Mouse (Mus musculus) cerebellum, adult 11 months (tissue): ENCODE data around the gene Ssbp2.

Source experiments
- DNase-seq: peaks from one replicate; pipeline ENCODE4 v3.0.0; 2022

The Ssbp2 gene

DNA sequence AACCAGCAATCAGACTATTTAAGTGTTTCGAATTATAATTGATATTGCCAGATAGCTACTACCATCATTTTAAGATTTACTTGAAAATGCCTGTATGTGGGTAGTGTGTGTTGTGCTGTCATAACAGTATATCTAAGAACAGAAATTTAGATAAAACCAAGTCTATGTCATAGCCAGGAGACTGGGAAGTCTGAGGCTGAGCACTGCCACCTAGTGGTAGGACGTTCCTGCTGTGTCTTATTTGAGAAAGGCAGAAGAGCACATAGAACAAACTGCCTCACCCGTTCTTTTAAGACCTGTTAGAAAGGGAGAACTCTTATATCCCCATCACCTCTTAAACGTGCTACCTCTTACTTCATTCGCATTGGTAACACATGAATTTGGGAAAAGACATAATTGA, 176.7 kb downstream of the Ssbp2 start:
- peak; percentile 71 for DNase-seq

DNA sequence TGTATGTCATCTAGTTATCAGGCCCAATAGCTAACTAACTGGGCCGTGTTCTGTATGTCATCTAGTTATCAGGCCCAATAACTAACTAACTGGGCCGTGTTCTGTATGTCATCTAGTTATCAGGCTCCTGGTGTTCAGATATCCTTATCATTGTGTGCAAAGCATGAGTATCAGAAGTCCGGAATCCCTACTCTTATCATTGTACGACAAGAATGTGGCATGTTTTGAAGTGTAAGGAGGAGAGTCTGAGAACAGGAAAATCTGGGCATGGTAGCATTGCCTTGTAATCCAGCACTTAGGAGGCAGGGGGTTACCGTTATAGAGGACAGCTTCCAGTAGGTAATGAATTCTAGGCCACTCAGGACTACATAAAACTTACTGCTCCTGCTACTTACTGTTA, 178.8 kb downstream of the Ssbp2 start:
- DNase-seq, result no peak

DNA sequence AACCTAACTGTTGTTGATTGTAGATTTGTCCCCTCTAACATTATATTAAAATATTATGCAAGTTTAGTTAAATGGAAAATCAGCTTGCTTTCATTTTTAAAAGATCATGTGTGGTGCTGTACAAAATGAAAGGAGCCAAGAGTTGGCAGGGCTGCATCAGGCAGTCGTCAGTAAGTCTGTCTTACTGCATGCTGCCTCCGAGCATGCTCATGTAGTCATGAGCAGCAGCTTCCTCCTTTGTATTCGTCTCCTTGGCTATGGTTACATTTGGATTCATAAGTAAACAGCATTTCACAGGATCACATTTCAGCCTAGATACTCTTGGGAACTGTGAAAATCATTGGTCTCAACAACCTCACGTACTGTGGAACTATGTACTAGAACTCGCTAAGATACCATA, 180.1 kb downstream of the Ssbp2 start:
- no peak for DNase-seq

DNA sequence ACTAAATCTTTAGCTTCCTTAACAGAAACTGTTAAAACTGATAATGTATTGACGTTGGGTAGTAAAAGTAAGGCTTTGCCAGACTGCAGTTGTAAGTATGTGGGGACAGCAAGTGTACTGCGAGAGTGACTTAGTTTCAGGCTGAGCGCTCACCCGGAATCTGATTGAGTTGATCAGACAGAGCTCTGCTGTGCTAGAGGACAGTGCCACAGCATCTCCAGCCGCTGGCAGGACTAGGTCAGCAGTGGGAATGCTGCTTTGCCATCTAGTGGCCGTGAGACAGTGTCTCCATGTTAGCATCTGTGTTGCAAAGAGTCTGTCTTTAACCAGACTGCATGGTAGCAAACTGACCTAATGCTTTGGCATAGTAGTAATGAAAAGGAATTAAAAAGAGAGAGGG, 188.2 kb downstream of the Ssbp2 start:
- DNase-seq, result peak; percentile 27

DNA sequence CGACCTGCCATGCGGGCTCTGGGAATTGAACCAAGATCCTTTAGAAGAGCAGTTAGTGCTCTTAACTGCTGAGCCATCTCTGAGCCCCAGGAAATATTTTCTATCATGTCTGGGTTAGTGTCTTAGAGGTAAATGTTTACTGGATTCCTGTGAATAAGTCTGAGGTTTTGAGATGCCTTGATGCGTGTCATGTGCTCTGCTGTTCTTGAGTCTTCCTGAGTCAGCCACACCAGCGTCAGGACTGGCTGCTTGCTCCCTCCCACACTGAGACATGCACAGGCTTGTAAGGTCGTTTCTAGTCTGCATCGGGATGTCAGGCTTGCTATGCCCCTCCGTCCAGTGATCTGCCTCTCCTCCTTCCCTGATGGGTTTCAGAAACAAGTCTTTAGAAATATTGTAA, 189.8 kb downstream of the Ssbp2 start:
- no peak for DNase-seq

DNA sequence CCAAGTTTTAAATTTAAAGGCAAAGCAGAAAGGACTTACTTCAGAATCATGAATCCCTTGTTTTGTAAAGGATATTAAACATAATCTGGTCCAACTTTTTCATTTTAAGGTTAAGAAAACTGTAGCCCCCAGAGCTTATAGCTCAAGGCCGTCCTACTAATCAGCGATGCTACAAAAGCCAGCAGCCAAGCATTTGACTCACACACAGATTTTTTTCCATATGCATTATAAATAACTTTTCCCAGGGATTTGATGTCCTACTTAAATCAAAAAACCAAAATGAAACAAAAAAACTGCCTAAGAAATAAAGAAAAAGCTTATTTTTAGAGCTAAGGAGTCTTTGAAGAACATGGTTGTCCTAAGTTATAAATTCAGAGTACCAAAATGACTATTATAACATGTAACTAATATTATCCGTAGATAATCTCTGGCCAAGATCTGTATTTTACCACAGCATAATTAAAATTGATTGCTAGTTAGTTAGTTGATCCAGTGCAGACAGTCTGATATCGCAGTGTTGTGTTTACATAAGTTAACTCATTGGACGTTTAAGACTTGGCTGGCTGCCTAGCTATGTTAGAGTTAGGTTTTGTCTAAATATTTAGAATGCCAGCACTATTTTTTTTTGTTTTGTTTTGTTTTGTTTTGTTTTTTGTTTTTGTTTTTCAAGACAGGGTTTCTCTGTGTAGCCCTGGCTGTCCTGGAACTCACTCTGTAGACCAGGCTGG, 201.1 kb downstream of the Ssbp2 start:
- no peak for DNase-seq

DNA sequence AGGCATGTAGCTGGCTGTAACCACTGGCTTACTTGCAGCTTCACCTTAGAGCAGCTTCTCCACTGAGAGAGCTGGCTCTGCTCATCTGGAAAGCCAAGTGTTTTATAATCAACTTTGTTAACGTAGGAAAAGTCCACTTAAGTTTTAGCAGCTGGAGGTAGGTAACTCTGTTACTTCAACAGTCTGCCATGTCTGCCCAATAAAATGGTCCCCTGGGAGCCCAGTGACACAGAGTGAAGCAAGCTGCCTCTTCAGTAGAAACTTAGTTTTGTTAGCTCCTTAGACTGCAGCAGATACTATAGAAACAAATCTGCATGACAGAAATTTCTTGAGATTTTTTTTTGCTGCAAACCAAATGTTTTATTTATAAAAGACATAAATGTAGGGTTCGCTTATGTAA, 202.7 kb downstream of the Ssbp2 start:
- DNase-seq, result no peak

DNA sequence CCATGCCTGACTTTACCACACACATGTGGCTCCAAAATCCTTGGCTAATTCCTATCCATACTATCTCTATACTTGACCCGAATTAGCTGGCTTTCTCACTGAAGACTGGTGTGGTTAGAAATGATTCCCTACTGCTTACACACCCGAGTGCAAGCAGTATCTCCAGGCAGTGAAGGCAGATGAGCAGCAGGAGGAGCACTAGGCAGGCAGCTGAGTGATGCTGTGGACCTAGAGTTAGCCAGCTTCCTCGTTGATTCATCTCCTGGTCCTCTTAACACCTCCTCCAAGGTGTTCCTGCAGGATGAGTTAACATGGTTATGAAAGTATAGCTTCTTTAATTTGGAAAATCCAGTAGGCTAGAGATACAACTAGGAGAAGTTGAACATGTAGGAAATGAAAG, 213.2 kb downstream of the Ssbp2 start:
- no peak for DNase-seq

DNA sequence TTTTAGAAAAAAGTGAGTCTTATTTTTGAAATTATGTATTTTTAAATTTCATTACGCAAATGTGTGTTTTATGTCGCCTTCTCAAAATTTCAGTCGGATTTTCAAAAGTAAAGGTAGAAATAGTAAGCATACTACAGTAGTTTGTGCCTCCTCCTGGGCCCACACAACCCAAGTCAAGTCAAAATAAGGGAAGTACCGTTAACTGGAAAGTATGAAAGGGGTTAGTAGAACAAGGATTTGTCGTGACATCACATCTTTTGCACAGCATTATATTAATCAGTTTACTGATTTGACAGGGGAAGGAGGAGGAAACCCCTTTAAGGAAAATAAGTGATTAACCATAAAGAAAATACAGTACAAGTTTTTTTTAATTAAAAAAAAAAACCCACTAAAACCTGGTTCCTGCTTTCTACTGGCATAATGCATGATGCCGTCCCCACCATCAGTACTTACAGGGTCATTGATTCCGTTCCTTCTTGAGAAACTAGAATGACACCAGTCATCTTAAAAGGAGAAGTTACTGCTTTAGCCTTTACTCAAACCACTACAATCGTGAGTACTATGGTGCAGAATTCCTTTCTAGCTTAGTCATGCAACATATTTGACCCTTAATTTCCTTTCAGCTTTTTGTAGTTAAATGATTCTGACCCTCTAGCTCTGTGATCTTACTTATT, 220.8 kb downstream of the Ssbp2 start:
- DNase-seq, result no peak

DNA sequence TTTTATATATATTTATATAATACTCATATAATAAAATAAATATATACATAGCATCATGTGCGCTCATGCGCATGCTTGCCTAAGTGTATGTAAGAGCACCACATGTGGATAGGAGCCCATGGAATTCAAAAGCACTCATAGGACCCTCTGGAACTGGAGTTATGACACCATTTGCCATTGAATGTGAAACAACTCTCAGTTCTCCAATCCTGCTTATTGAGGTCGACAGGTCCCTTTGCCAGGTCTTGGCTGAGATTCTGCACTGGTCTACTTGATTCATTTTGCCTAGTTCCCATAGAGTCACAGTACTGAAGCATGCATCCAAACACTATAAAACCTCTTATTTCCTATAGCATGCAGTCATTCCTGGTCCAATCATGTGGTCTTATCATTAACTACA, 221.4 kb downstream of the Ssbp2 start:
- DNase-seq, result no peak

DNA sequence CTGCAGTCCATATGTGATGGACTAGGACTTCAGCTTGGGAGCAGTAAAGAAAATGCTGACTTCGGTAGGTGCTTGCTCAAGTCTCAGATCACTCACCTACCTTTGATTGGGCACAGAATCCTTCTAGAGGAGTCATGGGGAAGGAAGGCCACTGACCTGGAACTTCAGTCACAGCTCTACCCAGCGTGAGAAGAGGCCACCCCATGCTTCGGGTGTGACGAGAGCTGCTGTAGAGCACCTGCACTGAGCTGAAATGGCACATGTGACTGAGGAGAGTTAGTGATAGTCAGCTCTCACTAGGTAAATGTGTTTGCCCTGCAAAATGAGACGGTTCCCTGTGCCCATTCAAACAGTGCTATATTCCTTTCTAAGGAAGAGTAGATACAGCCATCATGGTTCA, 230.0 kb downstream of the Ssbp2 start:
- no peak for DNase-seq

DNA sequence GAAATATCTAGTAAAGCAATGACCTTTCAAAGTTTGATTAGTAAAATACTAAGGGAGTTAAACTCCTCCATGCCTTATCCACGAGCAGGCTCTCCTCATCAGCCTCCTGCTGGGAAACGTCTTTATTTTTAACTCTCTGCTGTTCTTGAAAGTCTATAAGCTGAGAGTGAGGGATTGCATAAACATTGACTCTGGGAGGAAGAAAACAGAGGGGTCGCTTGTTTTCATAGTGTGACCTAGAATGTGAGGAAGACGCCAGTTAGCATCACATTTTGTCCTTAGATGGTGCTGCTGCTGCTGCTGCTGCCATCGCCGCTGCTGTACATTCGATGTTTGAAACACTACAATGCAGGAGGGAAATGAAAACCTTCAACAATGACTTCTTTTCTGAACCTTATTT, 233.5 kb downstream of the Ssbp2 start:
- no peak for DNase-seq

DNA sequence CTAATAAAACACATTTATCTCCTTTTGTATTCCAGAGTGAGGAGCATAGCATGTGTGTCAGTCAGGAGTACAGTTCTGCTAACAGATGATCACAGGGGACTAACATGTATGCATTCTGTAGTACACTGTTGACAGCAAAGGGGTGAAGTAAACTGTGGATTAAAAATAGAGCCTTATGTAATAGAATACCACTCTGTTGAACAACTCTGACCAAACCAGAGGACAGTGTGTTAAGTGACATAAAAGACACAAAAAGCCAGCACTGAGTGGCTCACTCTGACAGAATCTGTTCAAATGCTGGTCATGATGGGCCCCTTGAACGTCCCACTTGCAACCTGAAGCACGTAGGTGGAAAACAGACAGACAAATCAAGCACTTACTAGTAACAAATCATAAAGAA, 235.3 kb downstream of the Ssbp2 start:
- no peak for DNase-seq

DNA sequence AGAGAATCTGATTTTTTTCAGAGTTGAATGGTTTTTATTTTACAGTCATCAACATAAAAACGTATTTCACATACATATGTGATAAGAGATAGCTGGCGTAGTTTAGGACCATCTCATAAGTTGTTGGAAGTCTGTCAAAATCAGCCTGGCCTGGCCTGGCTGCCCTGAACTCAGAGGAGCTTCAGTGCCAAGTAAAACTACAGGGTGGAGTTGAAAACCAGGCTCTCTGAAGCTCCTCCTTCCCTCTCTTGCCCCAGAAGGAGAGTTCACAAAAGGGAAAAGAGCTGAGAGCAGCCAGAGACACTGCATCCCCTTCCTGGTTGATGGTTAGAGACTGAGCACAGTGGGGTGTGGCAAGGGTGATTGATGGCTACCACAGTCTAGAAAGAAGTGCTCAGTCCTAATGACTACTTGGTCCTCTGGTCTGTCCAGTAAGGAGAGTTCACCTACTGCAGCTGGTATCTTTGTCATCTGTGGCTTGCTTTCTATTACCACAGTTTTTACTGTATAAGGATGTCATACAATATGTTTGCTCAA, 236.1 kb downstream of the Ssbp2 start:
- DNase-seq, result no peak

DNA sequence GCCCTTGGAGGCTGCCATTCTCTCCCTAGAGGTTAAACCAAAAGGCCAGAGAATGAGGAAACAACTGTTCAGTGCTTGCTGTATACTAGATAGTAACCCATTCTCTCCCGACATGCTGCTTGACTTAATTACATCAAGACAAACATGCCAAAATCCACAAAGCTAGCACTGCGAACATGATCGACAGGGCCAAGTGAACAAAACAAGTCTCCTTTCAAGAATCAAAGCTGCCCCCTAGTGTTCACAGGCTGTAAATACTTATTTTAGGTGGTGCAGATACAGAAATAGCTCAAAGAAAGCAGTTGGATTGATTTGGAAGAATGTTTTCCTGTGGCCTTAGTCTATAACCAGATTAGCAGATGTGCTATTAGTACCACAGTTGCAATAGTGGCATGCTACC, 236.9 kb downstream of the Ssbp2 start:
- DNase-seq, result no peak

DNA sequence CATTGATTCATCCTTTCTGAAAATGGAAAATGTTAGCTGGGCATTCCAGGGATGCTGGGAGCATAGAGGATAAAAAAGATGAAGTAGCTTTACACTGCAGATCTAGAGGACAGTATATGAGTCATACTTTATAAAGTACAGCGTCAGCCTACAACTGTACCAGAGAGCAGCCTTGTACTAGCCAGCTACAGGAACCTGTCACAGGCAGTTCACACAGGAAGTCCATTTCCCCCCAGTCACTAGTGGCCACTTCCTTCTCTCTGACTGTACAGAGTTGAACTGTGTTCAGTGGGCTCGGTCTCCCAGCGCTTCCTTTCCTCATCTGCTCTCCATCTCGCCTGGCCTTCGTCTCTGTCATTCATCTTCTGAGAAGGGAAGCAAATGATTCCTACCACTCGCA, 242.3 kb downstream of the Ssbp2 start:
- DNase-seq, result no peak

DNA sequence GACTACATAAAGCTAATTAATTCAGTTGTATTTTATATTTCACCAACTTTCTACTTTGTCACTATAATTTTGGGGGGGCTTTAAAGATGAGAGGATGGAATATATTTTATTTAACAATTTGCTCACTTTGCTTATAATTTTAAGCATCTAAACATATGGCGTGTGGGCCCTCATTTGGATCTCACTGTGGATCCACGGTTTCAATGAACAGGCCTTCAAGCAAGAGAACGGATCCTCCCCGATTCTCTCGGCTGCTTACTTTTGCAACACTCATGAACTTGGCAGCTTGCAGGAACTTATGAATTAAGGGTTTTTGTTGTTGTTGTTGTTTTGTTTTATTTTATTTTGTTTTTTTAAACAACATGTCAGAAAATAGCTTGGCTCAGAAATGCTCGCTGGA, 259.4 kb downstream of the Ssbp2 start:
- DNase-seq, result no peak

DNA sequence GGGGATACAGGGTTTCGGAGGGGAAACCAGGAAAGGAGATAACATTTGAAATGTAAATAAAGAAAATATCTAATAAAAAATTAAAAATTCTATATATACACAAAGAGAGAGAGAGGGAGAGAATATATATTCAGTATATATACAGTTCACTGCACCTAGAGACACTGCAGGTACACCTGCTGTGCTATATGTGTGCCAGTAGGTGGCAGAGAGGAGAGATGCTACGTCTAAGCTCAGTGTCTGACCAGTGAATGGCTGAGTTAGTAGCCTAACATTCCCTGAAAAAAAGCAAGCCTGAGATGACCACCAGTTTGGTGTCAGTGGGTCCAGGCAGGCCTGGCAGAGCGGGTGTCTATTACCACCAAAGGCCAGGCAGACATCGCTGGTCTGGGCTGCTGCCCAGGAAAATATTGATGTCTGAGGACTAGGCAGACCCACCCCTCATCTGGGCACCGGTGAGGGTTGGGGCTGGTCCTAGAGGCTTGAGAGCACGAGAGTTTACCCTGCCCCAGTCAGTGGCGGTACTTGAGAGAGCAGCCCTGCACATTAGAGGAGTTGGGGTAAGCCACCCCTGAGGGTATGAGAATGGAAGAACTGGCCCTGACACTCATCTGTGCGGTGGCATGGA, 263.1 kb downstream of the Ssbp2 start:
- no peak for DNase-seq

DNA sequence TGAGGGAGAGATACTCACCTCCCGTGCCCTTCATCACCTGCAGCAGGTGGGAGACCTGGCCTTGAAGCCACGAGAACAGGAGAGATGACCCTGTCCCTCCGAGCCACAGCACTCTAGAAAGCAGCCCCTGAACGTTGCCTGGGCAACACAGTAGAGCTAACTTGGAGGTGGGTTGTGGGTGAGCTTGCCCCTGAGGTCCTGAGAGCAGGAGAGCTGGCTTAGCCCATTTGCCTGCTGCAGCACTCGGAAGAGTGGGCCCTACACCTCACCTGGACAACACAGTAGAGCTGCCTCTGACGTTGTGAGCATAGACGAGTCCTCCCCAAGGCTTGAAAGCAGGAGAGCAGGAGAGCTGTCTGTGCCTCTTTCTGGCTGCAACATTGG, 263.6 kb downstream of the Ssbp2 start:
- no peak for DNase-seq

DNA sequence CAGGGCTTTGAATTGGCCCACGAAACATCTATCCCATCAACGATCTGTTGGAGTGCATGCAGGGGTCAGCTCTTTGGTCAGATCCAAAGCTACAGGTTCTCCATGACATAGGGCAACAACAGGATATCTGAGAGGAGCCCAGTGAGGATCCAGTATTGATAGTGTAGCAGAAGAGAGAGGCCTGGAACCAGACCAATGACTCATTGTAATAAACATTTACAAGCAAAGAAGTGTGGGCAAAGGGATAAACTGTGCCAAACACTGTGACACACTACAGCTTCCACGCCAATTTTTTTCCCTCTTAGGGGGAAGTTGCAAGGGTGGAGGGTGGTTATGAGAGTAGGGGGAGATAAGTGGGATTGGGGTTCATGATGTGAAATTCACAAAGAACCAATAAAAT, 264.1 kb downstream of the Ssbp2 start:
- no peak for DNase-seq

DNA sequence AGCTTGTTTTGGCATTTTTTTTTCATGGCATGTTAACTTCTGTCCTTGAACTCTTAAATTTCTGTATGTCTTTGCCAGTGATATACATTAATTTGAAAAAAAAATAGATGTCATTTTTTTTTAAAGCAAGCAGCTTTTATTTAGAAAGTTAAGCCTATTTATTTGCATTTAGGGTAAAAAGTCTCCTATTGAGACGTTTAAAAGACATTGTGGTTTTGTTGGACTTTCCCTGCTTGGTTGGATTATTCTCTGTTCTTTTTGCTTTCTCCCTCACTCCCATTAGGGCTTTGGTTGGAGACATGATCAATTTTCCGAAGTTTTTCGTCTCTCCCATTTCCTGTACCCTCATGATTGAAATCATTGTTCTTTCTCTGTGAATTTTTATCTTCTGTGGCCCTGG, 265.0 kb downstream of the Ssbp2 start:
- no peak for DNase-seq

DNA sequence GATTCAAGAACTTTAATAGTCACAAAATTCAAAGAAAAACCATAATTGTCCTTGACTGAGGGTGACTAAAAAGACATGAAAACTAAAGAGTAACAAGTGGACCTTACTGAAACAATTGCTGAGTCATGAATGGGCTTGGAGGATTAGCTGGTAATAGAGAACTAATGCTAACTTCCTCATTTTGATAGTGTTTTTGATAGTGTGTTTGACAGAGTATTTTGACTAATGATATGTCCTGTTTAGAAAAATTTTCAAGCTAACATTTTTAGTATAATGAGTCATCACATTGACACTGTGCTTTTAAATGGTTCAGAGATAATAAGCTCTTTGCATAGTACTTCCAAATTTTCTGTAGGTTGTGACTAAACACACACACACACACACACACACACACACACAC, 267.8 kb downstream of the Ssbp2 start:
- DNase-seq, result no peak

DNA sequence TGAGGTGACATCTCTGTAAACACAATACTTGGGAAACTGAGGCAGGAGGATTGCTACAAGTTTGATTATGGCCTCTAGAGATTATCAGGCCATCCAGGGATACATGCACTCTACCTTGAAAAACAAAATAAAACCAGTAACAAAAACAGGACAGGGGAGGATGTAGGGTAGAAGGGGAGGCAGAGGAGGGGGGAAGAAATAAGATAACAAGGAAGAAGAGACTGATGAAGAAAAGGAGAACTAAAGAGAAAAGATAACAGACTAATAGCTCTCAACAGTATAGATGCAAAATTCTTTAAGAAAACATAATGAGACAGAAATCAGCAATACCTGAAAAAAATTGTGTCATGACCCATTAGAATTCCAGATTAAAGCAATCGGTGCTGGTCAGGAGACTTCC, 277.1 kb downstream of the Ssbp2 start:
- no peak for DNase-seq

DNA sequence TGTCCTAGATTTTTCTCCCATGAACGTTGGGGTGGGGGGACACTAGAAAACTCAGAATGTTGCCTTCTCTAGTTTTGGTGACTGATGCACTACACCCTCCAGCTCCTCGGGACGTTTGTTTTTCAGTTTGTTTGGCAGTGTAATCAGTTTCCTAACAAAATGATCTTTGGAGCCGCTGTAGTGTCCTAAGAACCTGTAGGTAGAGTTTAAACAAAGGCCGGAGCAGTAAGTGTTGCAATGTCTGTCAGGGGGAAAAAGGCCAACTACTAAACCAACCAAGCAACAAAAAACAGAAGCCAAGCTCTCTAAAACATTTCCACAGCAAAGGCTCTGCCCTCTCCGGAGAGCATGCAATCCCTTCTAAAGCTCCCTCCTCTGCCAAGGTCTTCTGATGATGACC, 280.8 kb downstream of the Ssbp2 start:
- no peak for DNase-seq
